Mouse (Mus musculus) thymus, postnatal 36 days (tissue): ENCODE measurements at regions not wholly inside any gene's neighbourhood (a gene's known extent, or its start where the extent isn't known, plus 50 kb on each side); places are given as distances from the start of the nearest gene placed in this dataset.

Experiments
- DNase-seq, 2 experiments: peaks; one replicate each; pipeline ENCODE4 v3.0.0; 2022; ENCODE audit warnings: mixed read lengths in 2 of 2

- no peak for DNase-seq
Measured at GRCm38 (mm10) chr14:16897747-16898544, 79.0 kb upstream of the Rarb start.

GRCm38 (mm10) chr14:16896974-16897373 is 78.0 kb upstream of the Rarb start:
- no peak for DNase-seq

- DNase-seq = no peak
Measured at GRCm38 (mm10) chr14:16881249-16881648, 62.3 kb upstream of the Rarb start.

DNA sequence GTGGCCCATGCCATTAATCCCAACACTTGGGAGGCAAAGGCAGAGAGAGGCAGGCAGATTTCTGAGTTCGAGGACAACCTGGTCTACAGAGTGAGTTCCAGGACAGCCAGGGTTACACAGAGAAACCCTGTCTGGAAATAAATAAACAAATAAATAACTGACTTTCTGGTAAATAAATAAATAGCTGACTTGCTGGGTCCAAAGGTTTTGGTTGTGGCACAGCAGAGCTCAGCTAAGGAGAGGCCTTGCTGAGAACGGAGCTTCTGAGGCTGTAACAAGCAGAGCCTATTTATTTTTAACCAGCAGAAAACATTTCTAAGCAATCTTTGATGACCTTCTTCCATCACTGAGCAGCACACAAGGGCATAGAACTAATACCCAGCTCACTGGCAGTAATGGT is 50.3 kb upstream of the Rarb start:
- no peak for DNase-seq
